Mouse (Mus musculus) spleen, postnatal 36 days (tissue): ENCODE measurements around the gene Srpr.

ENCODE experiments used
- DNase-seq, 2 experiments: peaks; one replicate each; pipeline ENCODE4 v3.0.0; 2022; ENCODE audit warnings: low spot score in 2 of 2, mixed read lengths in 1 of 2

The Srpr gene

DNA sequence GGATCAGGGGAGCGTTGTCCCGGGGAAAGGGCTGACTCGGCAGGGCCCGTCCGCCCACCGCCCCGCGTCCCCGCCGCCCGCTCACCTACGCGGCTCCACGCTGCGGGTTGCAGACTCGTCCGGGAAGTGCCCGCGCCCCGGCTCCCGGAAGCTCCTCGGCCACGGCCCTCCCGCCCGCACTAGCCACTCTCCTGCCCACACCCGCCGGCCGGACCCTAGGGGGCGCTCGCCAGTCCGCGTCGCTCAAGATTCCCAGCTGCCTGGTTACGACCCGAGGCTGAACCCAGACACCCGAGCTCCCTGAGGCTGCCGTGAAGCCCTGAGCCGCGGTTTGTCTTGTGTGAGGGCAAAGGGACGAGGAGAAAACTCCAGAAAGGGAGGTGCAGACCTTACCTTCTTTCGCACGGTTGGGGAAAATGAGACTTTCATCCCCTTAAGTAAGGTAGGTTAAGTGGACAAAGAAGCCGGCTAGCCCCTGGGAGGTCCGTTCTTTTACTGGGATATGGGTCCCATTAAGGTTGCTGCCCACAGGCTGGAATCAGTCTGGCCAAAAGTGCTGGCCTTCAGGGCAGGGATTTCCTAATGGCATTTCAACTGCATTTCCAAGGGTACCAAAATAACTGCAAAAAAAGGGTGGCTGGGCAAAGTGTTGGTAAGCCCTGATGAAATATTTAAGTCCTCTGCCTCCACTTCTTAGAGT, at the start of gene Srpr, which contains the start of gene Tirap:
Srpr (plus strand) TSS at position 404 of the 700 bp plus-strand sequence.
Tirap (minus strand) TSS at position 520 of the 700 bp plus-strand sequence.
- DNase-seq = peak; percentile 88

DNA sequence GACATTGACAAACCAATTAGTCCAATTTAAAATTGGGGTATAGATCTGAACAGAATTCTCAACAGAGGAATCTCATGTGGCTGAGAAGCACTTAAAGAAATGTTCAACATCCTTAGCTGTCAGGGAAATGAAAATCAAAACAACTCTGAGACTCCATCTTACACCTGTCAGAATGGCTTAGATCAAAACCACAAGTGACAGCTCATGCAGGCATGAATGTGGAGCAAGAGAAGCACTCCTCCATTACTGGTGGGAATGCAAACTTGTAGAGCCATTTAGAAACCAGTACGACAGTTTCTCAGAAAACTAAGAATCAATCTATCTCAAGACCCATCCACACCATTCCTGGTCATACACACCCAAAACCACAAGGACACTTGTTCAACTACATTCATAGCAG, 47.1 kb upstream of the Srpr start:
- DNase-seq = no peak

DNA sequence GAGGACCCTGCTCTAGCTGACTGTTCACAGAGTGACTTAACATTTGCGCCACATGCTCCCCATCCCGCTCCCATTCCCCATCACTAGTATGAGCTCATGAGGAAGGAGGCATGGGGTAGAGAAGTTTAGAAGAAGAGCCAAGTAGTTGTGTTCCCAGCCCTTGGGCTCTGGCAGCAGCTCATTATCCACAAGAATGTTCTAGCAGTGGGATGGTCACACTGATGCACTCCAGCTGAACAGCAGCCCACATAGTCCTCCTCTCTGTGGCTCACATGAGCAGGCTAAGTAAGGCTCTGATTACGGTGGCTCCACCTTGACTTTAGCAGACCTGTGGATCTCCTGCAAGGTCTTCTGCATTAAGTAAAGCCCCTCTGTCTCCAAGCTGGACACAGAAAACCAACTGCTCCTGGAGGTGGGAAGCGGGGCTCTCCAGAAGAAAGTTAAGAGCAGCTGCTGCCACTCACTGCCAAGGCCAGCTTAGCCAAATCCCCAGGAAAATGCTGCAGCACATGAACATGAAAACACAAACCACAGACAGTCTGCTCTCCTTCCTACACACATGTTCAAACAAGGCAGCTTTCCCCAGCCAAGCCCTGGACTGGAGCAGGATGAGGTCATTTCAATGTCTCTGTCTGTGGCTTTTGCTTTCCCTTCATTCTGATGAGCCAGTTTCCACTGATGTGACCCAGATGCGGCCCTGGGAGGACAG, 43.8 kb upstream of the Srpr start:
- no peak for DNase-seq

DNA sequence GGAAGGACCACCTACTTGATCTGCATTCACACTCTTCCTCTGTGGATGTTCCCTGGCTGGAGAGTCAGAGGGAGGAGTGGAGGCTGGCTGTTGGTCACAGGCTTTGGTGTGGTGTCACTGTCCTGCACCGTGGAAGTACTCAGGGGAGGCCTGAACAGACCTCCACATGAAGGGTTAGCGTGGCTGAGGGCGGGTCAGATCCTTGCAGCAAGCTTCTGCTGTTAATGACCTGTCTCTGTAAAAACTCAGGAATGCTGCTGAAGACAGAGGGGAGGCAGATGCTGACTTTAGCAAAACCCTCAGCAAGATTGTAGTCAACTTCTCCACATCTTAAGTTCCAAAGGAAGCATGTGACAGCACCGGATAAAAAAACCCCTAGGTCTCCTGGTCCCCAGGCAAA, 43.1 kb upstream of the Srpr start:
- DNase-seq = no peak

DNA sequence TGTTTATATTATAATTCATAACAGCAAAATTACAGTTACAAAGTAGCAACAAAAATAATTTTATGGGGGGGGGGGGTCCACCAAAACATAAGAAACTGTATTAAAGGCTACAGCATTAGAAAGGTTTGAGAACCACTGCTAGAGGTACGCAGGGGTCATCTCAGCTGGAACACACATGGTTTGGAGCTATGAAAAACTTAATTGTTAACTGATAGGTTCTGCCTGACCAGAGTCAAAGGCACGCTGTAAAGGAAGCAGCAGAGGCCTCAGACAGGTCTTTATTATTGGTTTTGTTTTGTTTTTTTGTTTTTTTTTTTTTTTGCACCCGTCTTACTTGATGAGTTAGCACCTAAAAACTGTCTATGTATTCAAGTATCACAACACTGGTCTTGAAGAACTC, 41.5 kb upstream of the Srpr start:
- DNase-seq = no peak

DNA sequence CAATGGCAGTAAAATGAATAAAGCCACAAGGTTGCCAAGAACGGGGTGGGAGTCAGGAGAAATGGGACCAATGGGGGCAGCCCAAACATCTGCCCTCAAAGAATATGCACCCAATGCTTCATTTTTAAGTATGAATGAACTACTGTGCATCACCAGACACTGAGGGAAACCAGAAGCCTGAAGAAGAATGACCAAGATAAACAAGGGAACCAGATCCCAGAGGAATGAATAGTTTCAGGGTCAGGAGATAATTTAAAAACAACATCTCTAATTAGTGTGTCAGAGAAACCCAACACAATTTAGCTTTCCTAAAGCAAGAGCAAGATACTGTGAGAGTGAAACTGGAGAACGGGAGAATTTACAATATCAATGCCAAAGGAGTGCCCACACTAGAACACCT, 39.3 kb upstream of the Srpr start:
- DNase-seq = no peak

DNA sequence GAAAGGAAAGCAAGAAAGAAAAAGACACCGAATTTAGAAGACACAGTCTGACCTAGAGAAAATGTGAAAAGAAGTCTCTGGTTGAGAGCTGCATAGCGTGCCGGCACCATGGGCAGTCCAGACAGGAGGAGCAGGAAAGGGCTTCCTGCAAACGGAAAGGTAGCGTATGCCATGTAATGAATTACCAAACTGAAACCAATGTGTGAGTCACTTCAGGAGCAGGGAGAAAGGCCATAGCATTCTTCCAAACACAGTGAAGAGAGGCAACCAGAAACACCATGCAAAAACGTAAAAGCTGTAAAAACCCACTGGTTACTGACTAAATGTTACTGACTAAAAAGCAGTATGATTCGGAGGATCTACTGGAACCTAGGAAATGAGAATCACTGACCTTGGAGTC, 38.3 kb upstream of the Srpr start:
- no peak for DNase-seq

DNA sequence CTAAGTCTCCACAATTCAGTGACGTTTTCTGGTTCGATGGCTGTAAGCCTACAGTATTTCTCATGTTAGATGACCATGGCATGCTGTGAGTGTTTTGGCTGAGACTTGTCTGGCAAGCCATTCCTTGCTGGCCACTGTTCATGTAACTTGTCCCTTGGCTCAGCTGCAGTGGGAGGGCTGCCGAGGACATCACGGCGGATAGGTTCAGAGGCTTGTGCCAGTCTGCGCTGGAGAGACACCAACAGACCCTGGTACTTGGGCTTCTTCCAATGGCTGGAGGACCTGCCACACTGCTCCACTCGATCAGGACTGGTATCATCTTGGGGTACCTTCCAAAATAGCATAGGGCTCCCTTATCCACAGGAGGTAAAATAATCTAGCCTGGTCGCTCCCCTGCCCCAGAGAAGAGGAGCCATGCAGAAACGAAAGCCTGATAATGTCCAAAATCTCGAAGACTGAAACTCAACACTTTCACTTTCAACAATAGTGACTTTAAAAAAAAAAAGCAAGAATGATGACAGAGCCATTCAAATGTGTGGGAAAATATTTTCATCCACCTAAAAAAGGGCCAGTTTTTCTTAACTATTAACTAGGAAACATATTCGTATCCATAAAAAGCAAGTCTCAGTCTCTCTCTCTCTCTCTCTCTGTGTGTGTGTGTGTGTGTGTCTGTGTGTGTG, 36.8 kb upstream of the Srpr start:
- DNase-seq = no peak

DNA sequence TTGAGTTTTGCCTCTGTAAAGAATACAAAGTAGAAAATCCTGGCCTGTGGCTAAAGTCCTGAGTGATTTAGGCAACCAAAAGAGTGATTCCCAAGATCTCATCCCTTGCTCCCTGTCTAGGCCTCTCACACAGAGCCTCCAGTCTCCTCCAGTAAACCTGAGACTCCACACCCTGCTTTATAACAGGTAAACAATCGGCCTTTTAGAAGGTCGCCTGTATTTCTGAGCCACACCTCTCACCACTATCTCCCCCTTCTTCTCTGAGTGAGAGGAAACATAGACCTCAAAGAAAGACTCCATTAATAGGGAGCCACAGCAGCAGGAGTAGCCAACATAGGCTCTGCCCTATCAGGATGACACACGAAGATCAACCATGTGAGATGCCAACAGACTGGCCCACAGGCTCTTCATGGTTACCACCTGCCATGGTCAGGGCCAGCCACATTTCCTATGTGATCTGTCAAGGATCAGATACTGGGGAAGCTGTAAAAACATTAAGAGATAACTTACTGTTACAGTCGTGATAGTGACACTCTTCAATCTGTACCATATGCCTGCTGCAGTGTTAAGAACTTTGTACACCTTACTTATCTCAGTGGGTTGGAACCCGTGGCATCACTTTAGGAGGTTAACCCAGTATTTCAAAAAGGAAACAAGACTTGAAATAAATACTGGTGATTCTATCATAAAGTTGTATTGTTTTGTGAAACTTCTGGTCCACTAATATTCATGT, 35.7 kb upstream of the Srpr start:
- DNase-seq = no peak

DNA sequence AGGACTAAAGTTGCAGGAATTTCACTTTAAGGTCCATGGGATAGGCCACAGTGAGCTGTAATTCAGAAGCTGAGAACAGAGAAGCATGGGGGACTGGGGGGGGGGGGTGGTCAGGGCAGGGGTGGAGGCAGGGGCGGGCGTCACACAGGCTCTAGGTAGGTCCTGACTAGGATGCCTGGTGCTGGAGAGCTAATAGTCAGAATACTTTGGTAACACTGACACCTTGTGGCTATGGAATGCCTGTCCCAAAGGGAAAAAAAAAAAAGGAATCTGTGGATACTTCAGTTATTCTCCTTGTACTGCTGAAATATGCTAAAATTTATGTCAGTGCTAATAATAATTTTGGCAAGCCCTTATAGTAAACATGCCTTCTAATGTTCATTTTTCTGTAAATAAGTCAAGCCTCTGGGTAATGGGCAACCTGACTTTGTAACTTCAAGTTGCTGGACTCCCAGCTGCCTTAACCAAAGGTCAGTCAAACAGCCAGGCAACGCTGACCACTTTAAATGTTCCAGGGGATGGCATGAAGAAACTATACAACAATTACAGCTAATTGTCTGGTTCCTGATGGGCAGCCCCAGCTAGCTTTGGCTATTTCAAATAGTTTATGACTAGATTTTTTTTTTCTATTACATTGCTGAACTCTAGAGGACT, 33.7 kb upstream of the Srpr start:
- DNase-seq = no peak

DNA sequence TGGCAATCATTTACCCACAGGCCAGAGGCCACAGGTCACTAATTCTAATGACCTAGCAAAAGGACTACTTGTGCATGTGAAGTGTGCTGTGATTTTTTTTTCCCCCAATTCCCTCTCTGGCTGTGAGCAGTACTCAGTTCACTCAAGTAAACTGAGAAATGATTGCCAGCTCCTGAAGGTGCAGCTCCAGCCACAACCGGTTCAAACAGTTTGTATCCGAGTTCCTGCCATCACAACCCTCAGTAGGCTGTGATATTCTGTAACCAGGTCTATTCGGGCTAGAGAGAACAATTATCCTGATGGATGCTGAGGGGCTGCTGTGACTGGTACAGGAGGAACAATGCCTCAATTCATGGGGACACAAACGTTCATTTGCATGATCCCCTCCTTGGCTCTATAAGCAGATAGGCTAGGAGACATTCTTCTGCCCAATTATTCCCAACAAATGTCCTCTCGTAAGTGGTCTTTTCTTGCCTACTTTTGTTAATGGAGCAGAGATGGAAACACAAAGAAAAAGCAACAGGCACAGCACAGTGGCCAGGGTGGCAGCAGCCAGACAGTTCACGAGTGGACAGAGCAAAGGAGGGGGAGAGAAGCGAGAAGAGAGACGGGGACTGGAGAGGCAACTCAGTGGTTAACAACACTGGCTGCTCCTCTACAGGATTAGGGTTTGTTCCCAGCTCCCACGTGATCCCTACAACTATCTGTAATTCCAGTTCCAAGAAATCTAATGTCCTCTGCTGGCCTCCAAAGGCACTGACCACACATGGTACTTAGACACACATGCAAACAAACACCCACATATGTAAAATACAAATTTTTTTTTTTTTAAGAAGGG, 33.0 kb upstream of the Srpr start:
- DNase-seq = no peak

DNA sequence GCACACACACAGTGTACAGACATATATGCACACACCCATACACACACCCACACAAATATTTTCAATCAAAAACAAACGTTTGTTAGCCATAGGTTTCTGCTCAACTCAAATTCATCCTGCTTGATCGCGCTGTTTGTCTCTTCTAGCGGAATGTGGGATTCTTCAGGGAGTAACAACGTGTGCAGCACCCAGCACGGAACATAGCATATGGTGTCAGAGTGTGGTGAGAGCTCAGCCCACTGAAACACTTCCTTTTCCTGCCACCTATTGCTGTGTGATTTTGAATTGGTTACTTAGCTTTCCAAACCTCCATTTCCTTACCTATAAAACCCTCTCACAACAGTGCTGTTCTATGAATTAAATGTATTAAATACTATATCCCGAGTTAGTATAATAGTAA, 29.9 kb upstream of the Srpr start:
- no peak for DNase-seq

DNA sequence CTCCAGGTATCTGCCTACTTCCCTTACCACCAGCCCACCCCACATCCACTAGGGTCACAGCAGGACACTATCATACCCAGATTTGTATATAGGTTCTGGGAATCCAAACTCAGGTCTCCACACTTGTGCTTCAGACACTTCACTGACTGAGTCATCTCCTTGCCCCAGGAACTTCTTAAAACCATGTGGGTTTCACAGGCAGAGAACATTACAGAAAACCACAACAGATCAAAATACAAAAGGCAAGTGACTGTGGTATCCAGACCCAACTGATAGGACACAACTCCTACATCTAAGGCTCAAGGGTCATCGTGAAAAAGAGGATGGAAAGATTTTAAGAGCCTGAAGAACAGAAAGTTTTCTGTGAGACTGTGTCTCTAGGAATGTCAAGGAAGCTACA, 26.6 kb upstream of the Srpr start:
- no peak for DNase-seq

DNA sequence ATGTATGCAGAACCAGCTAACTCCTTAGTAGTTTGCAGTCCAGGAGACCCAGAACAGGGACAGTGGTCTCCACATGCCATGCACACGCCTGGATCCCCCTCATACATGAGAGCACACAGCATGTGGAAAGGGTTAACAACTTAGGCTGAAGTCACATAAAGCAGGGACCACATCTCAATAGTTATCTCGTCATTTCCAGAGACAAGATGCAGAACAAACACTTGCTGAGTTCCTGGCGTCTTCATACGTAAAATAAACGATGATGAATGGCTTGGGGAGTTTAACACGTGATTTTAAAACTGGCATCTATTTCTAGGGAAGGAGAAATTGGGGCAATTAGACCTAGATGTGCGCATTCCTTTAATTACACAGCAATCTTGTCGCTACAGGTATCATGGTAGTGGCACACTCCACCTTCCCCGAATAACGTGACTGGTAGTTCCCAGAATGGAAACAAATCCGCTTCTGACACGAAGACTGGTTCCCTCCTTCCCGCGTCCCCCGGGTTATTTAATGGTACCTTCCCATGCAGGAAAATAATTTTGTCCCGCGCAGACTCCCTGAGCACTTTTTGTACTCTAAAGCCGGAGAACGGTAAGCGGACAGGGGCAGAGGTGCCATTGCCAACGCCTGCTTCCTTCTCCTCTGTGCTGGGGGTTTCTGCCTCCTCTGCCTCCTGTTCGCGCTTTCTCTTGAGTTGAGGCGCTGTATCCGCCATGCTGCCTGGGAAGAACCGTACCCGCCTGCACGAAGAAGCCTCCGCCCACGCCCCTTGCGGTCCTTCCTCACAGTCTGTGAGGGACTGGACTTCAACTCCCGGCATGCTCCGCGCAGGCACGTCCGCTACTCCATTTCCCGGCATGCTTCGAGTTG, 24.5 kb upstream of the Srpr start, which contains the start of gene Dcps:
Dcps (minus strand) TSS at position 811 of the 873 bp plus-strand sequence.
- DNase-seq = peak; percentile 95

DNA sequence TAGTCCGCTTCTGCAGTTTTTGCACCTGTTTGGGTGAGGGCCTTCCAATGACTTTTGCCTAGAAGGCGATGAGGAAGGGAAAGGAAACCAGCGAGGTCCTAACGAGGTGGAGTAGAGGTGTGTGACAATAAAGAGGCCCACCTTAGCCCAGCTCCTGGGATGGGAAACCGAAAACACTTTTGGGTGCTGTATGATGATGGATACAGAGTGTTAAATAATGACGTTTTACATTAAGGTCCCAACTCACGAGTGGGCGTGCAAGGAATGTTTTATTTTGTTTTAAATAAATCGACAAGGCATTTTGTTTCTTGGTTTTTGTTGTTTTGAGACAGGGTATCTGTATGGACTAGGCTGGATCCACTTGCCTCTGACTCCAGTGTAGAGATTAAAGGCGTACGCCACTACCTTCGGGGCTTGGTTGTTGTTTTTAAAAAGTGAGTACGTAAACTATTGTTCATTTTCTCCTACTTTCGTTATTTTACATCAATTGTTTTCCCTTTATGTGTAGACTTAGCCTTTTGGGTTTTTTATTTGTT, 23.8 kb upstream of the Srpr start:
- no peak for DNase-seq

DNA sequence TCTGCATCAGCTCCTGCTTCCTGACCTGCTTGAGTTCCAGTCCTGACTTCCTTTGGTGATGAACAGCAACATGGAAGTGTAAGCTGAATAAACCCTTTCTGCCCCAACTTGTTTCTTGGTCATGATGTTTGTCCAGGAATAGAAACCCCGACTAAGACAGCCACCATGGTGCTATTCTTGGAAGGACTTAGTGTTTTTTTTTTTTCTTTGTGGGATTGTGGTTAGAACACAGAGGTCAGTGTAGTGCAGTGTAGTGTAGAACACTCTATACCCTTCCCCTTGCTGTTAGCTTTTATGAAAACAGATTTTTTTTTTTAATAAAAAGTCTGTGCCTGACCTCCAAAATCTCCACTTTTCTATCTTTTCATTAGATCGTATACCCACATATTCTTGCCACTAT, 17.1 kb upstream of the Srpr start:
- no peak for DNase-seq

DNA sequence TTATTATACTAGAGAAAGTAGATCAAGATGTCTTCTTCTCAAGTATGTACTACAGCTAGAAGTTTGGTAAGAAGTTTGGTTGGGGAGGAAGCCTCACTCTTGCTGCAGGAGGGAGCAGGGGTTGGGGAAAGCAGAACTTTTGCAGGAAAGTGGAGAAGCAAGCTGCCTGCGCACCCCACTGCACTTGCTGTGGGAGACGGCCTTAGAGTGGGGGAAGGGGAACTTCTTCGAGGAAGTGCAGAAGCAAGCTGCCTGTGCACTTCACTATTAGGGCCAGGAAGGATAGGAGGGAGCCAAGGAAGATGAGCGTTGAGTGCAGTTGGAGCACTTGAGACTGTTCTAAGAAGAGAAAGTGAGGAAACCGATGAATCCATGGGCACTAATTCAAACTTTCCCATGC, 16.6 kb upstream of the Srpr start:
- peak; percentile 38 to 47 for DNase-seq

DNA sequence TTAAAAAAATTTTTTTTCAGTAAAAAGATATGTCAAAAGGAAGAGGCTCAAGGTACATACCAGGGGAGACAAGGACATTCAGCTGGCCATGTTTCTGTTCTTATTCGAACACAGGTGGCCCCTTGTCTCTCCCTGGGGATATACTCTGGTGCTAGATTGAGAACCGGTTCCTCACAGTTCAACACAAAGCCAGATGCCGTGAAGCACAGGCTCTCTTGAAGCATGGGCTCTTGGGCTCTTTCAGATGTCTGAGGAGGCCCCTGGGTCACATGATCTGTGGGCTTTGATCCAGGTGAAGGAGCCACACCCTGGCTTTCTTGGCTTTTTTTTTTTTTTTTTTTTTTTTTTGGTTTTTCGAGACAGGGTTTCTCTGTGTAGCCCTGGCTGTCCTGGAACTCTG, 13.5 kb upstream of the Srpr start:
- DNase-seq = peak; percentile 68 to 69

DNA sequence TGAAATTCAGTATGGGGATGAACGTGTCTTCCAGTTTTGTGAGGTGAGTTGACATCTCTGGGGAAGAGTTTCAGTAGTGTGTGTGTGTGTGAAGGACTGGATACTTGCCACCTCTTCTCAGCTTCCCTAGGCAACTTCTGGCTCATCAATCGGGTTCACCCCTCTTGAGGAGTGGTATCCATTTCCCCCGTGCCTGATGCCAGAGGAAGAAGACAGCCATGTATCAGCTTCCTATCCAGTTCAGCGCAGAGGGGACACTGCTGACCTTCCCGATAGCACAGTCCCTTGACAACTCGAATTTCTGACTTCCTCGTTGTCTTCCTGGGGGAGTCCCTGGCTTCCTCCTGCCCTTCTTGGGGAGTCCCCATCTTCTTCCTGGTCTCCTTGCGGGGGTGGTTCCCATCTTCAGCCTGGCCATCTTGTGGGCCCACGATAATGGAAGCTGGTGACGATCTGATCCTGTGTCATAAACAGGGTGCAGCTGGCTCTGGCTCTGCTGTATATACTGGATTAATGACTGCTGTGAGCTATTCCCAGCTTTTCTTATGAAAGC, 12.5 kb upstream of the Srpr start:
- DNase-seq = peak; percentile 16 to 27
